Mouse (Mus musculus): ENCODE results near the gene BC034090. TPM values are rescaled to one million over a fixed set of nuclear protein-coding genes. Genes with fewer than 3 reads are reported as not detected.

Gene BC034090
- polyA plus RNA-seq, 1 experiment from 2014 or later = 4.7 TPM

DNA sequence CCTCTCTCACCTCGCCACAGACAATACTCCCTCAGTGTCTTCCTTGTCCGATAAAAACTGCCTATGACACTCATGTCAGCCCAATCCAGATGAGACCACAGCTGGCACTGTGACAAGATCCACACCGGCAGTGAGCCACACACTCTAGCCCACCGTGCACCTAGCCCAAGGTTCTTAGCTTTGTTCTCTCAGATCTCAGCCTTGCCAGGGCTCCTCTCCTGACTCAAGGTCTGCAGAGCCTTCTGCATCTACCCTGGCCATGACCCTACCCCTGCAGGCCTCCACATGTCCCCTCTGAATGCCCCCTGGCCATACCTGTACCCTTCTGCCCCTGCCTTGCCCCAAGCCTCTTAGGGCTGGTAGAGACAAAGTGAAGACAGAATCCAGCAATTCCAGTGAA lies 32.2 kb downstream of the BC034090 start:
- ATAC-seq (ENCODE audit: low FRiP score) = peak; percentile 16; the same call in 1 of the 2 replicates
- no peak overlapping the region for H3K4me2 ChIP-seq
- no peaks in the 10 kb centered on the region for H3K9me3 ChIP-seq
- no peaks in the 10 kb centered on the region; the same call in 1 of the 2 replicates for H3K27me3 ChIP-seq
- H3K9ac ChIP-seq = peak overlapping the region; percentile 46; the same call in 1 of the 2 replicates
- H3K36me3 ChIP-seq = peaks cover 7% of the 10 kb centered on the region
- H3K27ac ChIP-seq = peak overlapping the region; percentile 83
- no peak overlapping the region for H3K4me3 ChIP-seq
- H3K4me1 ChIP-seq (replicated peaks) = peaks cover 74% of the 10 kb centered on the region
- WGBS = 34% methylated on average over 4 of the region's 4 CpGs

DNA sequence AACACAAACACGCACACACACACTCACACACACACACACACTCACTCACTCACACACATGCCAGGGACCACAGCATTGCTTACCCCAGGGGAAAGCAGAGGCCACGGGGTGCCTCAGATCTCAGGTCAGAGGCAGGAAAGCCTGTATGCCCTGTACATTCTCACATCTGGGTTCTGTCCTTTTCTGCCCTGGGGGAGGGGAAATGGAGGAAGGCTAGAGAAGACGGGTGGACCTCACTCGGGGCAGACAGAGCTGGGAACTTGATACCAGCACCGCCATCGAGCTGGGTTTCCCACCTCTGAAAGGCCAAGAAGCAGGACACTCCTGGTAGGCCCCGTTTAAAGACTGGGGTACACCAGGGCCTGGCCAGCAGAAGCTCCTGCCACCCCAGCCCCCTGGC lies 33.2 kb downstream of the BC034090 start:
- H3K9me3 ChIP-seq = no peaks in the 10 kb centered on the region
- 49% methylated on average over 7 of the region's 7 CpGs for WGBS
- H3K4me1 ChIP-seq (replicated peaks) = peaks cover 70% of the 10 kb centered on the region
- no peak overlapping the region for H3K4me3 ChIP-seq
- H3K4me2 ChIP-seq = no peak overlapping the region
- ATAC-seq (ENCODE audit: low FRiP score) = no peak
- no peaks in the 10 kb centered on the region for H3K27me3 ChIP-seq
- H3K9ac ChIP-seq = peak overlapping the region; percentile 19; the same call in 1 of the 2 replicates
- peak overlapping the region; percentile 52; the same call in 1 of the 2 replicates for H3K27ac ChIP-seq
- peaks cover 15% of the 10 kb centered on the region for H3K36me3 ChIP-seq

DNA sequence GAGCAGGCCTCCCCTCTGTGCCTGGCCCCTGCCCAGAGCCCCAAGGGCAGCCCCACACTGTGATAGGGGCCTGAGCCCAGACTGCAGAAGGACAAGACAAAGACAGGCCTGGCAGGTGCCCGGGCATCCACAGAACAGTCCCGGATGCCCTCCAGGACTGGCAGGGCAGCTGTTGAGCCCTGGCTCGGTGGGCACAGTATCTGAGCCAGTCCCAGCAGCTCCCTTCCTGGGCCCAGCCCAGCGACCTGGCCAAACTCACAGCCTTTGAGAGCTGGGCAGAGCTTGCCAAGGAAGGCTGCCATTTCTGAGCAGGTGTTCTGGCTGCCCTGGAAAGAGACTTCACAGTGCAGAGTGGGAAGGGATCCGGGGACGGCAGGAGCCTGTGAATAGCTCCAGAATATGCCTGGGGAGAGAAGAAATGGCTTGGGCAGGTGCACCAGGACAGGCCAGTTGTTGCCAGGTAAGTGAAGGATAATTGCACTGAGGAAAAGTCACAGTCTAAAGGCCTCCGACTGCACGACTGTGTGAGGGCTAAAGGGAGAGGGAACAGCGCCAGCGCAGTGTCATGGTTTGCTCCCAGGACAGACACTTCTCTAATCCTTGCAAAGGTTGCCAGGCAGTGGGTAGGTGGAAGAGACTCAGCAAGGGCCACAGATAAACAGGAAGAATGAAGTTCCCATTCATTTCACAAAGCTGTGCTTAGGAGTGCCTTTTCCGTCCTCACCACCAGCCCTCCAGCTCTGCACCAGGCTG lies 34.1 kb downstream of the BC034090 start:
- Histone ChIP-seq H3K4me1 (replicated peaks) (peaks cover 70% of the 10 kb centered on the region), H3K27me3 (no peaks in the 10 kb centered on the region), H3K9ac (0 out of 2 replicates have a peak overlapping the region, but pooled peaks have one; percentile 36), H3K9me3 (no peaks in the 10 kb centered on the region), H3K4me3 (no peak overlapping the region), H3K4me2 (no peak overlapping the region), H3K36me3 (peaks cover 15% of the 10 kb centered on the region), H3K27ac (peak overlapping the region; percentile 64)
- 72% methylated on average over 11 of the region's 11 CpGs for WGBS
- peak; percentile 43 for ATAC-seq (ENCODE audit: low FRiP score)

DNA sequence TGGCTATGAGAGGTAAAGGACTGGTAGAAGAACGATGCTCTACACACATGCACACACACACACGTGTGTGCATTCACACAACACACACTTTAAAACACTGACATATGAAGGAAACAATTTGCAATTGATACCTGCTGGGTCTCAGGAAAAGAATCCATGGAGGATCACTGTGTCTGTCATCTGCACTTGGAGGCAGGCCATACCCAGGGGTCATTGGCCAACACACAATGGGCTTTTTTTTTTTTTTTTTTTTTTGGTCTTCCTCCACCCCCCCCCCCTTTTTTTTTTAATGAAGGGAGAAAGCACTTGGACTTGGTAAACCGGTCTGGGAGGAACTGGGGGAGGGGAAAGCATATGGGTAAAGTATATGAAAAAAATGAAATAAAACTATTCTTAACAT lies 36.4 kb downstream of the BC034090 start:
- Histone ChIP-seq H3K4me2 (no peak overlapping the region), H3K9me3 (no peaks in the 10 kb centered on the region), H3K27ac (no peak overlapping the region), H3K9ac (no peak overlapping the region), H3K27me3 (no peaks in the 10 kb centered on the region), H3K4me1 (replicated peaks) (peaks cover 66% of the 10 kb centered on the region), H3K4me3 (no peak overlapping the region), H3K36me3 (peaks cover 16% of the 10 kb centered on the region)
- WGBS = 78% methylated on average over 3 of the region's 3 CpGs
- no peak for ATAC-seq (ENCODE audit: low FRiP score)

DNA sequence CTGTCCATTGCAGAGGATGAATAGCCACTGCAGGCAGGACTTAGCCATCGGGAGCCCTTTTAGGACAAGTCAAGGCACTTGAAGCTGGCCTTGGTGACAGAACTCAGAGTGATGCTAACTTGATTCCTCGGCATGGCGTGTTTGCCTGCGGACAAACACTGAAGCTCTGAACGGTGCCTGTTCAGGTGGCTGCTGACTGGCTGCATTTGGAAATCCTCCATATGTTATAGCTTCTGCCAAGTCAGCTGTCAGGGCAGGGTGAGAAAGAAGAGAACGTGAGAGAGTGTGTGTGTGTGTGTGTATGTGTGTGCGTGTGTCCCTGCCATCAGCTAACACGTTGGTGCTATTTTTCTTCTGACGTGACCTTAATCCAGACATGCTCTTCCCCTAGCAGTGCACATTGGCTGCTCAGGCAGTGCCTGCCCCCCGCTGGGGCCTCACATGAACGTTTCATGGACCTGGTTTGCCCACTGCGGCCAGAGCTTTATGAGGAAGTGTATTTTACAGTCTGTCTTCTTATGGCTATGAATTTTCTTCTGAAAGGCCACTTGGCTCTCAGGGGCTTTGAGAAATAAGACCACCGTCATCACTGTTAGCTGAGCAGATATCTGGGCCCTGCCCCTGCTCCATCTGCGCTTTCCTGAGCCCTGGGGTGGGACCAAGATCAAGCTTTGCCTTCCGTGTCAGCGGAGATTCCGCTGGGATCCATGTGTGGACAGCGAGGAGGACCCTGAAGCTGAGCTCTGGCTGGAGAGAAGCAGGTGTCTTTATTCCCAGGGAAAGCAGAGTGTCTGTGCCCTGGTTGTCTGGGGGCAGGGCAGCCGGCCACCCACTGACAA lies 38.2 kb downstream of the BC034090 start:
- ATAC-seq (ENCODE audit: low FRiP score) = no peak
- WGBS = 62% methylated on average over 19 of the region's 19 CpGs

DNA sequence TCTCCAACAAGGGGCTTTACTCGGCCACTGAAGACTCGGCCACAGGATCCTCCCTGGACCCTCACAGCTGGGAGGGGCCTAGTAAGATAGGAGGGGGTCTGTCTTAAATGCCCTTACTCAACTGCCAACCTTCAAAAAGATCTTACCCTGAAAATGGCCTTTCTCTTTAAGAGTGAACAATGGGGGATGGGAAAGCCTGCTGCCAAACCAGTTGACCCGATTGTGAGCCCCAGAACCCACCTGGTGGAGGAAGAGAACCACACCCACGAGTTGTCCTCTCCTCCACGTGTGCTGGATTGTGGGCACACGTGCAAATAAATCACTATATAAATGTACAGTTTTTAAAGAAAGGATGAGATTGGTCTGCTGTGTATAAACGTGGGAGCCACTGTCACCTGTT lies 38.9 kb downstream of the BC034090 start:
- Histone ChIP-seq H3K36me3 (peaks cover 39% of the 10 kb centered on the region), H3K4me2 (no peak overlapping the region), H3K4me3 (no peak overlapping the region), H3K9me3 (no peaks in the 10 kb centered on the region), H3K27me3 (no peaks in the 10 kb centered on the region), H3K9ac (no peak overlapping the region), H3K4me1 (replicated peaks) (peaks cover 59% of the 10 kb centered on the region), H3K27ac (peak overlapping the region; percentile 74)
- ATAC-seq (ENCODE audit: low FRiP score) = no peak
- WGBS = 60% methylated on average over 7 of the region's 7 CpGs

More for the DNA sequence above, 38.2 kb downstream of the BC034090 start:
- H3K4me2 ChIP-seq = no peak overlapping the region
- H3K4me3 ChIP-seq = no peak overlapping the region
- peaks cover 64% of the 10 kb centered on the region for H3K4me1 ChIP-seq (replicated peaks)
- peaks cover 31% of the 10 kb centered on the region for H3K36me3 ChIP-seq
- H3K9ac ChIP-seq = peak overlapping the region; percentile 47; the same call in 1 of the 2 replicates
- H3K27ac ChIP-seq = peak overlapping the region; percentile 74
- H3K27me3 ChIP-seq = no peaks in the 10 kb centered on the region
- H3K9me3 ChIP-seq = no peaks in the 10 kb centered on the region

DNA sequence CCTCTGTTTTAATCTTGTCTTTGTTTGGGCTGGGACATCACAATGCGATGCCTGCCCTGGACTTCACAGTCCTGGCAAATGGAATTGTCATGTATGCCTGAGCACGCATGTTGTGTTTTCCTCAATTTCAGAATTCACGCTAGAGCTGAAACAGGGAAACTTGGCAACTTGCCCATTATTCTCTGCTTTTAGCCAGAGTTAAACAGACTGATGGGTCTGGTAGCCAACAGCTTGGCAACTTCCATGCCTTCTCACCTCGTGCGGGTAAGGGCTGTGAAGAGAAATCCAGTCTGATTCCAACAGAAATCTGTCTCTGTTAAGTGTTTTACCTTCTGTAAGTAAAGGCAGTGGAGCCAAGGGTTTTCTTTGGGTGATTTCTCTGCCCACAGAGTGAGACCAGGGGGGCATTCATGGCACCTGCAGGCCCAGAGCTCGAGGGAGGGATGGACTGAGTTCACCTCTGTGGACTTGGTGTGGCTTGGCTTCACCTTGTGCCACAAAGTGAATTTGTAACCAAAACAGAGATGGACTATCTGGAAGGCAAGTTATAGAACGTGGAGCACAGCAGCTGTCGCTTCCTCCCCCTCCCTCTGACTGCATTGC lies 39.6 kb downstream of the BC034090 start:
- Histone ChIP-seq H3K4me2 (no peak overlapping the region), H3K4me3 (no peak overlapping the region), H3K27me3 (no peaks in the 10 kb centered on the region), H3K9ac (no peak overlapping the region), H3K27ac (peak overlapping the region; percentile 74), H3K4me1 (replicated peaks) (peaks cover 52% of the 10 kb centered on the region), H3K9me3 (no peaks in the 10 kb centered on the region), H3K36me3 (peaks cover 39% of the 10 kb centered on the region)
- WGBS = 64% methylated on average over 8 of the region's 8 CpGs
- no peak for ATAC-seq (ENCODE audit: low FRiP score)

DNA sequence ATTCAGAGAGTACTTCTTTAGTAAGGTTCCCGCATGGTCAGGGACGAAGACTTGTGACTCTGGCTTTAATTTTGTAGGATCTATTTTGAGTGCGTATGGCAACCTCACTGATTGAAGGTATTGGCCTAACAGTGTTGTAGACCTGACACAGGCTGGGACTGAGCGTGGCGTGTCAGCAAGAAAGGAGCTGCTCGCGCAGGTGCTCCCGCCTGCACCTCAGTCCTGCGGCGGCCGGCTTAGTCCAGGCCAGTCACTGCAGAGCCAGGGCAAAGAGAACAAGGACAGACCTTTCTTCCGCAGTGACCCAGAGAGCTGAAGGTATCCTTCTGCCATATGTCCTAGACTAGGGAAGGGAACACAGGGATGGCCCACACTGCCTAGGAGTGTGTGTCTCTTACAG lies 40.3 kb downstream of the BC034090 start:
- H3K27me3 ChIP-seq = no peaks in the 10 kb centered on the region
- 81% methylated on average over 12 of the region's 12 CpGs for WGBS
- no peak overlapping the region for H3K4me3 ChIP-seq
- peaks cover 43% of the 10 kb centered on the region for H3K36me3 ChIP-seq
- no peak overlapping the region for H3K4me2 ChIP-seq
- H3K27ac ChIP-seq = peak overlapping the region; percentile 74
- peaks cover 55% of the 10 kb centered on the region for H3K4me1 ChIP-seq (replicated peaks)
- H3K9ac ChIP-seq = no peak overlapping the region
- 0 out of 2 replicates have a peak, but pooled peaks have one; percentile 12 for ATAC-seq (ENCODE audit: low FRiP score)
- H3K9me3 ChIP-seq = no peaks in the 10 kb centered on the region

DNA sequence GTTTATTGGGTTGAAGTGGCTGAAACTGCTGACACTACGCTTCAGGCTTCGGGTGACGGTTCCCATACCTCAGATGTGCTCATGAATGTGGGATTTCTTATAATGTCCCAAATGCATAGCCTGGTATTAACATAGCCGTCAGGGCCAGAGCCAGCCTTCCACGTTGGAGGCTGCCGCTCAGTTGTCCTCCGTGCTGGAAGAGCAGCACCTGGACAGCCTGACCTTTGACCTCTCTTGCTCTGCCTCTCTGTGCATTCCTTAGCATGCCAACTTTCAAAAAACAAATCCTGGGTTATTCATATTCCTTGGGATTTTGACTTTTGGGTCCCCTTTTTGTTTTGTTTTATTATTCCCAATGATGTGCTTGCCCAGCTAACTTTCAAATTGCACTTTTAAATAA lies 41.1 kb downstream of the BC034090 start:
- Histone ChIP-seq H3K36me3 (peaks cover 47% of the 10 kb centered on the region), H3K4me2 (no peak overlapping the region), H3K4me3 (no peak overlapping the region), H3K27me3 (no peaks in the 10 kb centered on the region), H3K9ac (no peak overlapping the region), H3K4me1 (replicated peaks) (peaks cover 55% of the 10 kb centered on the region), H3K27ac (no peak overlapping the region), H3K9me3 (no peaks in the 10 kb centered on the region)
- ATAC-seq (ENCODE audit: low FRiP score) = no peak
- whole genome bisulfite sequencing = 75% methylated on average over 7 of the region's 7 CpGs

DNA sequence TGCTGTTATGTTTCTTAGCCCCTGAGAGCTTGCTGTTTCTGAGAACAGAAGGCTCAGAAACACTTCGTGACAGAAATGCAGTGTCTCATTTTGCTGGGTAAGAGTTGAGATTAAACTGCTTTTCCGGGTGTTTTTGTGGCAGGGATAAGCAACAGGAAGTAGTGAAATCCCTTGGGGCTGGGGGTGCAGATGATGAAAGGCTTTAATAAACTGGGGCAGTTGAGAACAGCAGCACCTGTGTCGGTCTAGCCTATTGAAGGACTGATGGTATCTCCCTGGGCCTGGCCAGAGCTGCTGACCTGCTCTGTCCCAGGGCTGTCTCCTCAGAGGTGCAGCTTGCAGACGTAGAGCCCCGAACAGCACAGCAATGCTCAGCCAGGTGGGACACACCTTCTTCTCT lies 41.8 kb downstream of the BC034090 start:
- Histone ChIP-seq H3K27me3 (no peaks in the 10 kb centered on the region), H3K36me3 (peaks cover 50% of the 10 kb centered on the region)

DNA sequence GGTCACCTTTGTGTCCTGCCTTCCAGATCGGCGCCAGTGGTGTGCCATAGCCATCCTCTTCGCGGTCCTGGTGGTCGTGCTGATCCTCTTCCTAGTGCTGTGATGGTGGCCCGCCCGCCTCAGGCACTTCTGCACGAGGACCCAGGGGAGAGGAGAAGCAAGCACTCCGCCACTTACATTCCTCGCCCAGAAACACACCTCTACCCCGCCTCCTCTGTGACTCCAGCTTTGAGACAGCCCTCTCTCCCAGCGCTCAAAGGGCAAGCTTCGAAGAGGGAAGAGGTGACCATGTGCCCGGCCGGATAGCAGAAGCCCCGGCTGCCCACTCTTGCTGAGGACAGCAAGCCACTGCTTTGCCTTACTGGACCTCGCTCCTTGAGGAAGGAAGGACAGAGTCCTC lies 42.3 kb downstream of the BC034090 start:
- H3K27ac ChIP-seq = peak overlapping the region; percentile 41
- H3K4me2 ChIP-seq = no peak overlapping the region
- 0 out of 2 replicates have a peak overlapping the region, but pooled peaks have one; percentile 0 for H3K9ac ChIP-seq
- no peak overlapping the region for H3K4me3 ChIP-seq
- H3K36me3 ChIP-seq = peaks cover 49% of the 10 kb centered on the region
- WGBS = 84% methylated on average over 17 of the region's 17 CpGs
- no peak for ATAC-seq (ENCODE audit: low FRiP score)
- no peaks in the 10 kb centered on the region for H3K9me3 ChIP-seq
- H3K4me1 ChIP-seq (replicated peaks) = peaks cover 55% of the 10 kb centered on the region
- no peaks in the 10 kb centered on the region for H3K27me3 ChIP-seq

More for the DNA sequence above, 41.8 kb downstream of the BC034090 start:
- no peaks in the 10 kb centered on the region for H3K9me3 ChIP-seq
- WGBS = 73% methylated on average over 5 of the region's 5 CpGs
- H3K4me1 ChIP-seq (replicated peaks) = peaks cover 55% of the 10 kb centered on the region
- no peak overlapping the region for H3K4me3 ChIP-seq
- no peak overlapping the region for H3K4me2 ChIP-seq
- no peak for ATAC-seq (ENCODE audit: low FRiP score)
- 0 out of 2 replicates have a peak overlapping the region, but pooled peaks have one; percentile 0 for H3K9ac ChIP-seq
- H3K27ac ChIP-seq = peak overlapping the region; percentile 41; the same call in 1 of the 2 replicates

DNA sequence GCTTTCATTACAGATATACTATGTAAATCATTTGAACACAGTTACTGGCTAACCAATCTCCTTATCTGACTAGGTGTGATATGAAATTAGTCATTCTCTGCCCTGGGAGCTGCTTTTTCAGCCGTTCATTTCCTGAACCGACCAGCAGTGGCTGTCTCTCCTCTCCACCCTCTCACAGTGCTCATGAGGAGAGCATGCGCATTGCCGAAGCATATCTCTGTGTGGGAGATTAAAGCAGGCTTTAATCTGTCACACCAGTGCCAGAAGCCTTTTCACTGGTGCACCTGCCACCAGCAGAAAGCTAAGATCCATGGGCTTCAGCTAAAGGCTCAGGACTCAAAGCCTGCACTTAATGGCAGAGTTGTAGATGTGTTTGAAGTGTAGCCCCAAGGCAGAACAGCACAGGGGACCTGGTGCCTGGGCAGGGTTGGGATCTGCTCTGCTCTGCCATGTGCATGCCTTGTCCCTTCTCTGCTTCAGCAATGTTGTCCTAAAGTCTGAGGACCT lies 42.8 kb downstream of the BC034090 start:
- WGBS = 68% methylated on average over 4 of the region's 4 CpGs
- Histone ChIP-seq H3K9me3 (no peaks in the 10 kb centered on the region), H3K4me2 (no peak overlapping the region), H3K27ac (peak overlapping the region; percentile 41; the same call in 1 of the 2 replicates), H3K36me3 (peaks cover 45% of the 10 kb centered on the region), H3K27me3 (no peaks in the 10 kb centered on the region), H3K4me1 (replicated peaks) (peaks cover 52% of the 10 kb centered on the region), H3K4me3 (no peak overlapping the region), H3K9ac (no peak overlapping the region)
- ATAC-seq (ENCODE audit: low FRiP score) = no peak

Data from hindbrain, embryonic 13.5 days (tissue).